Mouse (Mus musculus) limb, embryonic 11.5 days (tissue): ENCODE data around the gene Hoxb4. TPM values are rescaled to one million over a fixed set of nuclear protein-coding genes. Genes with fewer than 3 reads are reported as not detected.

Source experiments
- ATAC-seq: fragments of 200-750 bp; cut with Nextera tagmentation; 2 replicates; pipeline ENCODE4 v1.8.0; 2017; ENCODE audit warnings: low read depth; ENCODE audit not compliant: insufficient number of reproducible peaks, low FRiP score, low TSS enrichment
- DNase-seq: peaks from one replicate; pipeline ENCODE4 v3.0.0-alpha.2; 2015; ENCODE audit warnings: low spot score
- H3K27ac ChIP-seq: fragments of 300-500 bp; sonication (generic); replicated peaks from 2 replicates; pipeline ENCODE4 v1.5.1; 2014; ENCODE audit warnings: low read depth, mild to moderate bottlenecking, low read length
- H3K27me3 ChIP-seq: fragments of 300-500 bp; sonication (generic); 2 replicates; pipeline ENCODE4 v1.6.1; 2014; ENCODE audit warnings: mild to moderate bottlenecking, low read length, mixed read lengths; ENCODE audit not compliant: control insufficient read depth, insufficient read depth
- H3K36me3 ChIP-seq: fragments of 300-500 bp; sonication (generic); 2 replicates; pipeline ENCODE4 v1.6.1; 2014; ENCODE audit warnings: mild to moderate bottlenecking, low read length, moderate library complexity, mixed read lengths; ENCODE audit not compliant: control insufficient read depth, insufficient read depth
- H3K4me1 ChIP-seq: fragments of 300-500 bp; sonication (generic); 2 replicates; pipeline ENCODE4 v1.6.1; 2014; ENCODE audit warnings: low read length, mixed read lengths; ENCODE audit not compliant: control insufficient read depth, insufficient read depth
- H3K4me2 ChIP-seq: fragments of 300-500 bp; sonication (generic); 2 replicates; pipeline ENCODE4 v1.6.1; 2014; ENCODE audit warnings: low read depth, mild to moderate bottlenecking, moderate library complexity; ENCODE audit not compliant: severe bottlenecking
- H3K4me3 ChIP-seq: fragments of 300-500 bp; sonication (generic); 2 replicates; pipeline ENCODE4 v1.5.1; 2014; ENCODE audit warnings: low read depth, low read length
- H3K9ac ChIP-seq: fragments of 300-500 bp; sonication (generic); 2 replicates; pipeline ENCODE4 v1.6.1; 2014; ENCODE audit warnings: mild to moderate bottlenecking, low read length
- H3K9me3 ChIP-seq: fragments of 300-500 bp; sonication (generic); 2 replicates; pipeline ENCODE4 v1.6.1; 2016; ENCODE audit warnings: low read length; ENCODE audit not compliant: control insufficient read depth
- WGBS: fragments of 180-500 bp; shearing (Covaris S2); extraction: QIAGEN DNeasy Blood & Tissue Kit; methylation state at CpG from one replicate; pipeline ENCODE4 v1.1.7; 2014; 5-methylcytosine and 5-hydroxymethylcytosine counted together
- polyA plus RNA-seq: library from polyadenylated mRNA; unstranded; fragments of >200 nt; fragmentation: Nextera tagmentation; extraction: Ambion mirVana; gene quantifications from 2 replicates; pipeline ENCODE4 v1.2.1, GENCODE M21; 2014

The Hoxb4 gene
- polyA plus RNA-seq, 1 experiment from 2014 or later, result 0.45 TPM

GRCm38 (mm10) chr11:96306183-96306907 is 11.7 kb upstream of the Hoxb4 start:
- Histone ChIP-seq H3K4me2 (peak overlapping the region; percentile 20; the same call in 1 of the 2 replicates), H3K36me3 (no peaks in the 10 kb centered on the region), H3K27me3 (peaks cover 92% of the 10 kb centered on the region), H3K27ac (no peak overlapping the region), H3K9me3 (no peaks in the 10 kb centered on the region), H3K4me3 (no peak overlapping the region), H3K4me1 (peaks cover 18% of the 10 kb centered on the region; the same call in 1 of the 2 replicates), H3K9ac (no peak overlapping the region)
- no peak for DNase-seq
- no peak for ATAC-seq
- WGBS, result 6% methylated on average over 7 of the region's 7 CpGs

GRCm38 (mm10) chr11:96306908-96307269 is 11.2 kb upstream of the Hoxb4 start:
- H3K27me3 ChIP-seq, result peaks cover 92% of the 10 kb centered on the region
- H3K4me3 ChIP-seq, result no peak overlapping the region; the same call in 1 of the 2 replicates
- no peaks in the 10 kb centered on the region for H3K9me3 ChIP-seq
- DNase-seq (no peak), ATAC-seq (no peak; the same call in 1 of the 2 replicates)
- 2% methylated on average over 13 of the region's 13 CpGs for WGBS
- H3K36me3 ChIP-seq, result no peaks in the 10 kb centered on the region
- peak overlapping the region; percentile 20; the same call in 1 of the 2 replicates for H3K4me2 ChIP-seq
- no peak overlapping the region for H3K27ac ChIP-seq
- no peak overlapping the region for H3K9ac ChIP-seq
- H3K4me1 ChIP-seq, result peaks cover 22% of the 10 kb centered on the region

- H3K4me1 ChIP-seq, result peaks cover 25% of the 10 kb centered on the region
- 9% methylated on average over 4 of the region's 4 CpGs for WGBS
- H3K9ac ChIP-seq, result no peak overlapping the region
- peaks cover 93% of the 10 kb centered on the region for H3K27me3 ChIP-seq
- H3K4me3 ChIP-seq, result no peak overlapping the region
- H3K36me3 ChIP-seq, result no peaks in the 10 kb centered on the region
- no peak overlapping the region for H3K4me2 ChIP-seq
- no peak overlapping the region for H3K27ac ChIP-seq
- no peaks in the 10 kb centered on the region for H3K9me3 ChIP-seq
- ATAC-seq (no peak), DNase-seq (no peak)
Measured at GRCm38 (mm10) chr11:96308763-96309162, 9.3 kb upstream of the Hoxb4 start.

GRCm38 (mm10) chr11:96309288-96309687 is 8.8 kb upstream of the Hoxb4 start:
- H3K4me2 ChIP-seq, result no peak overlapping the region
- H3K36me3 ChIP-seq, result no peaks in the 10 kb centered on the region
- no peak for ATAC-seq
- H3K27ac ChIP-seq, result no peak overlapping the region
- DNase-seq, result no peak
- WGBS, result 12% methylated on average over 4 of the region's 4 CpGs
- peaks cover 22% of the 10 kb centered on the region for H3K4me1 ChIP-seq
- no peaks in the 10 kb centered on the region for H3K9me3 ChIP-seq
- no peak overlapping the region for H3K4me3 ChIP-seq
- no peak overlapping the region for H3K9ac ChIP-seq
- peaks cover 93% of the 10 kb centered on the region for H3K27me3 ChIP-seq

- Histone ChIP-seq H3K4me1 (peaks cover 26% of the 10 kb centered on the region), H3K9ac (no peak overlapping the region), H3K4me2 (no peak overlapping the region; the same call in 1 of the 2 replicates), H3K27ac (no peak overlapping the region; the same call in 1 of the 2 replicates), H3K9me3 (no peaks in the 10 kb centered on the region), H3K4me3 (no peak overlapping the region), H3K27me3 (peaks cover 92% of the 10 kb centered on the region), H3K36me3 (no peaks in the 10 kb centered on the region)
- DNase-seq (no peak), ATAC-seq (no peak)
- 4% methylated on average over 20 of the region's 20 CpGs for WGBS
Measured at GRCm38 (mm10) chr11:96310183-96310938, 7.7 kb upstream of the Hoxb4 start.

GRCm38 (mm10) chr11:96311097-96311496 is 7.0 kb upstream of the Hoxb4 start:
- no peak overlapping the region for H3K9ac ChIP-seq
- no peaks in the 10 kb centered on the region for H3K36me3 ChIP-seq
- H3K4me2 ChIP-seq, result peak overlapping the region; percentile 36
- H3K4me3 ChIP-seq, result peak overlapping the region; percentile 6; the same call in 1 of the 2 replicates
- WGBS, result 6% methylated on average over 6 of the region's 6 CpGs
- DNase-seq (no peak), ATAC-seq (no peak)
- no peaks in the 10 kb centered on the region for H3K9me3 ChIP-seq
- peaks cover 26% of the 10 kb centered on the region for H3K4me1 ChIP-seq
- H3K27ac ChIP-seq, result no peak overlapping the region
- H3K27me3 ChIP-seq, result peaks cover 92% of the 10 kb centered on the region

GRCm38 (mm10) chr11:96311520-96312417 is 6.3 kb upstream of the Hoxb4 start:
- ATAC-seq (peak; percentile 67; the same call in 1 of the 2 replicates), DNase-seq (peak; percentile 84)
- H3K27ac ChIP-seq, result no peak overlapping the region
- H3K27me3 ChIP-seq, result peaks cover 91% of the 10 kb centered on the region
- H3K4me3 ChIP-seq, result peak overlapping the region; percentile 6; the same call in 1 of the 2 replicates
- H3K36me3 ChIP-seq, result no peaks in the 10 kb centered on the region
- H3K9ac ChIP-seq, result no peak overlapping the region
- peaks cover 26% of the 10 kb centered on the region for H3K4me1 ChIP-seq
- H3K9me3 ChIP-seq, result no peaks in the 10 kb centered on the region
- under 1% methylated on average over 31 of the region's 31 CpGs for WGBS
- H3K4me2 ChIP-seq, result peak overlapping the region; percentile 36

- 24% methylated on average over 2 of the region's 2 CpGs for WGBS
- Histone ChIP-seq H3K4me2 (no peak overlapping the region), H3K4me1 (peaks cover 26% of the 10 kb centered on the region), H3K9me3 (no peaks in the 10 kb centered on the region), H3K36me3 (no peaks in the 10 kb centered on the region), H3K27me3 (peaks cover 89% of the 10 kb centered on the region), H3K27ac (no peak overlapping the region), H3K9ac (no peak overlapping the region), H3K4me3 (no peak overlapping the region)
- DNase-seq (no peak), ATAC-seq (no peak)
Measured at GRCm38 (mm10) chr11:96313134-96313533, 4.9 kb upstream of the Hoxb4 start.
